Mouse (Mus musculus) T-helper 17 cell (primary cell): ENCODE results near the gene Cd7.

Source experiments
- in situ Hi-C, 2 experiments: fragments of 300-600 bp; cut with MboI, MseI; formaldehyde crosslinking; loops; 1 replicate in 1 of 2; 2 replicates in 1 of 2; pipeline ENCODE4 v1.15.1; 2025; ENCODE audit warnings: high pct_unique_total_duplicates in 2 of 2

Cd7 gene

DNA sequence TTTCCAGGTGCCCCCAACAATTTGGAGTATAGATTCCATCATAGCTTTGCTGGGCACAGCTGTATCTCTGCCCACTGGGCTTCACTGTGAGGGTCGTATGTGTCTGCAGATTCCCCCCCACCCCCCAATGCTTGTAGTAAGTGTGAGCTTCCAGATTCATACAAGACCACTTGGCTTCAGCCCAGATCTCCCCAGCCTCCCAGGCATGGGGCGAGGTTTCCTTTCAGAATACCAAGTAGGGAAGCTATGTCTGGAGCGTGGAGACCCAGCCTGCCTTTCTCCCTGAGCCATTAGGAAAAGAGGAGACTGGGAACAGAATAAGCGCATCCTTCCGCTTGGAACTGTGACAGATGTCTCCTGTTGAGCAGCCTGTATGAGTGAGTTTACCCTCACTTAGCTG is 45.6 kb downstream of the Cd7 start:
- in situ Hi-C loops, result no loop called here

DNA sequence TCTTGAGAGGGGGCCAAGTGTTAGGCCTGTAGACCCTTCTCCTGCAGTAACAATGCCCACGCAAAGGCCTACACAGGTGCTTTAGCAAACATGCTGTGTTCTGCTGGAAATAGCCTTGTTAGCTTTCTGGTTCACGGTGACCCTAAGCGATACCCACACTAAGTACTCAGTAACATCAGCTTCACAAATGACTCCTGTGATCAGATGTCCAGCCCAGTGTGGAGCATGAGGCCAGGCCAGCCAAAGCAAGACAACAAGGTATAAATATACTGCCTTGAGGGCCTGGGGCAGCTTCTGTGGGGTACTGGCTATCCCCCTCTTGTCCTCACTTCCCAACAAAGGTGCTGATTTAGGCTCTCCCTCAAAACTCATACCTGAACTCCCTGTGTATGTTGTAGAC is 46.1 kb downstream of the Cd7 start:
- in situ Hi-C loops, result no loop called here

DNA sequence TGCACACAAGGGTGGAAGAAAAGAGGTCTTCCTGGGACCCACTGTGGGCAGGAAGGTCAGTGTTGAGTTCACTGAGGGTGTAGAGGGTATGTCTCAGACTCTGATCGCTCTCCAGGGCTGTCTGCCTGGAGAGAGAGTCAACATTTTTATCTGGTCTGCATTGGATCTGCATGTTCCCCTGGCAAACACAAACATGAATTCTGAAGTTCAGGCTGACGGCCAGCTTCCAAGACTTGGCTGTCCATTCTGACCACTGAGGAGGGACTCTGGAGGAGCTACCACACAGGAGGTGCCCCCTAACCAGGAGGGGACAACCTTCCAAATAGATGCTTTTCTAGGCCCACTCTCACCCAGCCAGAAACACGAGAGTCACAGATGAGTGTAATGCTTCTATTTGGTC is 47.4 kb downstream of the Cd7 start:
- in situ Hi-C loops, result no loop called here

DNA sequence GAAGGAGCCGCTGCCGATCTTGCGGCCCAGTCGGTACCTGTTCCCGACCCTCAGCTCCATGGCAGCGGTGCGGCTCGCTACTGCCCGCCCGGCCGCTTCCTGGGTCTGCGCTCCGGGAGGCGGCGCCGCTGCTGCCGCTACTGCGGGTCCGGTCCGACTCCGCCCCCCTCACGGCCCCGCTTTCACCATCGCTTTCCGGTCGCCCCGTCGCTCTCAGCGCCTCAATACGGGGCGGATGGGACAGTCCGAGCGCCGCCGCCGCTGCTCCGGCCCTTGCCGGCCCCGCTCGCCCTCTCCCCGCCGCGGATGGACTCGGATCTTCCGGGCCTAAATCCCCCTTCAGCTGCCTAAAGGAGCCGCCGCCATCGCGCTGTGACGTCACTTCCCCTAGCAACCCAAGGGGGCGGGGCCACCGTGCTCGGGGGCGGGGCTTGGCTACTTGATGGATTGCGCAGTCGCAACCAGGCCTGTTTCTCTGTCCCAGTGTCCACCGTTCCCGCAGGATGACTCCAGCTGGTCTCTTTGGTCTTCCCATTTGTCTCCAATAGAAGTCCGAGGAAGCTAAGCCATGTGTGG is 48.2 kb downstream of the Cd7 start, which contains the start of gene Csnk1d:
Csnk1d (minus strand) TSS at position 380 of the 576 bp plus-strand sequence.
- in situ Hi-C loops, result no loop called here

DNA sequence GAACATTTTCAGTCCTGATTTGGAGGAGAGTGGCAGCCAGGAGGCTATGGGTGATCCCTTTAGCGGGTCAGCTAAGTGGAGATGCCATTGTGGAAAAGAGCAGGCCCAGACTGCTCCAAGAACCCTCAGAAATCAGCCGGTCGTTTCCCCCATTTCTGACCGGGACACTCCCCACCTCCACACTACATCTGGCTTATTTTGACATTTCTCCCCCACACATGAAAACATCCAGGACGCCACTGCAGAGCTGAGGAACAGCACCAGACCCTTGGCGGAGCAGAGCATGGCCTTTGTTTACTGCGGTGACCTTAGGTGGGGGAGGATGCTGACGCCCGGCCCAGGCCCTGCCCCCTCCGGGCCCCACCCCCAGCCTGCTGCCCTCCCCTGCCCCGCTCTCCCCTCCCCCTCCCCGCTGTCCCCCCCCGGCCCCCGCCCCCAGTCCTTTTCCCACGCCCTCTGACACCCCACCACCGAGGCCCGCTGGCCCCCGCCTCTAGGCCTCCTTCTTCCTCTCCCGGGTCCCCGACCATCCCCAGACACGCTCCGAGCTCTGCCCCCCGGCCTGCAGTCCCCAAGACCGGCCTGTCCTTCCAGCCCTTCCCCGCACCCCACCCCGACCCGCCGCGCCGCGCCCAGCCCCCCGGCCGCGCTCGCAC is 49.0 kb downstream of the Cd7 start:
- in situ Hi-C loops, result no loop called here

DNA sequence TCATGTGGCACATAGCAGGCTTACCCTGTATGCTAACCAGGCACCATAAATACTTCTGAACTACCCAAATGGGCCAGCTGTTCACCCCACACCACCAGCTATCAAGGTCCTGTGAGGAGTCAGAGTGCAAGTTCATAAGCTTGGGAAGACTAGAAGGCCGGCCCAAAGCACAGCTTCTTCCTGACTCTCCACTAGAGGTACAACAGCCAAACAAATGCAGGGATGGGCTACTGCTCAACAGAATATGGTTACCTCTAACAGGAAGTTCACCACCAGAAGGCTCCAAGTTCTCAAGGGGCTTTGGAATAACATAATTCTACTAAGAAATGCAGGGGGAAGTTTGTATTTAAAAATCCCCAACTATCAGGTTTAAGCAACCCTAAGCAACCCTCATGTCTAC is 49.7 kb downstream of the Cd7 start:
- in situ Hi-C loops, result no loop called here

DNA sequence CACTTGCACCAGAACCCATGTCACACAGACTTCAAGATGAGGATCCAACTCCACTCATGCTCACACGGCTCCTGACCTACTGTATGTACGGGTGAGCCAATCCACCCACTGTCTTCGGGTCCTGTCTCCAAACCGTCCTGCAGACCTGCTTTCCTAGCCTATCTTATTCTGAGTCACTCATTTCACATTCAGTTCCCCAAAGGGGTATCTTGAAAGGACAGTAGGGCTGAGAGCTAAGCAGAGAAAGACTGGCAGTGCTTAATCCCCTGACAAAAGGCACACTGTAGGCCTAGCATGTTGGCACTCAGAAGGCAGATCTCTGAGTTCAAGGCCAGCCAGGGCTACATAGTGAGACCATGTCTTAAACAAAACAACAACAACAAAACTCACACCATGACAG is 50.8 kb downstream of the Cd7 start:
- in situ Hi-C loops, result no loop called here

DNA sequence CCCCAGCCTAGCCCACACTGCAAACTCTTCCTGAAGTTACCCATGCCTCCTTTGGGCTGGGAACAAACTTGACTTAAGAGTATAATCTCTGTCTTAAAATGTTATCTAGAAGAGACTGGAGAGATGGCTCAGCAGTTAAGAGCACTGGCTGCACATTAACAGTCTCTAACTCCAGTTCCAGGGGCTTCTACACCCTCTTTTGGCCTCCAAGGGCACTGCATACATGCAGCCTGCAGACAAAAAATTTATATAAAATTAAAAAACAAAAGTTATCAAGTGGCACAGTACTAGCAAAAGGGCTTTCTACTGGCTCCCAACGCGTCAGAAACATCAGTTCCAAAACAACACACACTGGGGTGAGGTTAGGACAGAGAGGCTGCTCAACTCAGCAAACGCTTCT is 51.6 kb downstream of the Cd7 start:
- in situ Hi-C loops, result no loop called here
